Mouse (Mus musculus) kidney, adult 2 months (tissue): ENCODE data around the gene Gsg1l.

Experiments
- CTCF ChIP-seq: fragments of 200-500 bp; conservative IDR thresholded peaks from 2 replicates; pipeline ENCODE4 v1.5.1; 2011; ENCODE audit warnings: low read depth, mild to moderate bottlenecking, control low read depth, low read length, moderate library complexity, mixed read lengths; ENCODE audit not compliant: insufficient read depth, insufficient read length
- POLR2A ChIP-seq: fragments of 200-500 bp; IDR thresholded peaks from one replicate; pipeline ENCODE4 v1.6.1; 2011; ENCODE audit warnings: low read depth, low read length, control low read depth

- TF ChIP-seq CTCF (no peak), POLR2A (no peak)
Measured at GRCm38 (mm10) chr7:125846866-125847527, 235.2 kb downstream of the Gsg1l start.
